Mouse (Mus musculus) left cerebral cortex, postnatal 36 days (tissue): ENCODE data around the gene Hbs1l. TPM values are rescaled to one million over a fixed set of nuclear protein-coding genes. Genes with fewer than 3 reads are reported as not detected.
"Not testable (repeated sequence)": the region's sequence is repeated elsewhere in the genome, so short reads cannot be mapped to it uniquely, and the experiment has no call there.

Experiments used
- DNase-seq, 2 experiments: peaks; one replicate each; pipeline ENCODE4 v3.0.0; 2021 to 2022; ENCODE audit warnings: low spot score in 2 of 2, mixed read lengths in 1 of 2
- intact Hi-C: fragments of 180-260 bp; cut with DNase I; formaldehyde crosslinking; loops from one replicate; pipeline ENCODE4 v1.15.1; 2025
- total RNA-seq, 2 experiments: library from RNA; stranded (reverse); gene quantifications; 2 replicates each; pipeline ENCODE4 v1.2.3; 2021

Gene Hbs1l
- total RNA-seq, 2 experiments from 2014 or later, result 59.0 to 72.3 TPM

DNA sequence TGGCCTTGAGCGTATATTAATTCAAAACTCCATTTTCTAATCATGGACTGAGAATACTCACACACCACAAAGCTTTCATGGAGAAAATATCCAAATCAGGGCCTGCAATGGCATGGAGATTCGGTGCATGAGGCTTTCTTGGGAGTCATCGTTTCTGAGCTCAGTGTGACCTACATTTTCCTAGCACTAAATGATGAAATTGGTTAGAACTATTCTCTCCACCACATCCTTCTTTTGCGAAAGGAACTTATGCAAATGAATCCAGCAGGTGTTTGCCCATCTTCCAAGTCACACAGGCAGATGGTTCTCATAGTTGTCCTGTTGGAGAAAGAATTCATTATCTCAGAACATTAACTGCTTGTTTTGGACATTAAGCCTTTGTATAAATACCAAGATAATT is 94.7 kb downstream of the Hbs1l start:
- intact Hi-C loops, result no loop called here
- DNase-seq, result no peak

DNA sequence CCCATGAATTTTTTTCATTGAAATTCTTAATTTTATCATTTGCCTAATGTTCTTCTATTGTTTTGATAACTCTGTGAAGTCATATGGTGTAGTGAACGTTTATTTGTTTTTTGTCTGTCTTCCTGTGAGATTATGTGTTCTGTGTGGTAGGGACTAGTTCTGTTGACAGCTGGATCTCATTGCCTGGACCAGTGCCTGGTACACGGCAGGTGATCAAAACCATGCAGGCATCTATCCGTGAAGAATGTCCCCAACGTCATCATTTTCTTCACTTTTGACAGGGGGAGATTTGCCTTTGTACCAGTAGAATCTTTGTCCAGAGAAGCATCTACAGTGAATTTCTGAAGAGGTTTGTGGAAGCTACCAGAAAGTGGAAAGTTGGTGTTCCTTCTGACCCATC is 95.5 kb downstream of the Hbs1l start:
- intact Hi-C loops, result no loop called here
- no peak for DNase-seq

DNA sequence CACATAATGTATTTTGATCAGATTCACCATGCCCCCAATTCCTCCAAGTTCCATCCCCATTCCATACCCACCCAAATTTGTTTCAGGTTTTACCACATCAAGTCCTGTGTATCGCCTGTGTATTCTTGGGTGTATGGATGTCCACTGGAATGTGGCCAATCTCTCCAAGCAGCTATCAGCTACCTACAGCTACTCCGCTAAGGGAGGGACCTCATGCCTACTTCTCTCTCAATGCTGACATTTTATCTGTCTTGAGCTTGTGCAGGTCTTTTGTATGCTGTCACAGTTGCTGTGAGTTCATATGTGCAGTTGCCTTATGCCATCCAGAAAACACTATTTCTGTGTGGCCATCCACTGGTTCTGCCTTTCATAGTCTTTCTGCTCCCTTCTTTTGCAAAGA is 97.6 kb downstream of the Hbs1l start:
- intact Hi-C loops, result no loop called here

DNA sequence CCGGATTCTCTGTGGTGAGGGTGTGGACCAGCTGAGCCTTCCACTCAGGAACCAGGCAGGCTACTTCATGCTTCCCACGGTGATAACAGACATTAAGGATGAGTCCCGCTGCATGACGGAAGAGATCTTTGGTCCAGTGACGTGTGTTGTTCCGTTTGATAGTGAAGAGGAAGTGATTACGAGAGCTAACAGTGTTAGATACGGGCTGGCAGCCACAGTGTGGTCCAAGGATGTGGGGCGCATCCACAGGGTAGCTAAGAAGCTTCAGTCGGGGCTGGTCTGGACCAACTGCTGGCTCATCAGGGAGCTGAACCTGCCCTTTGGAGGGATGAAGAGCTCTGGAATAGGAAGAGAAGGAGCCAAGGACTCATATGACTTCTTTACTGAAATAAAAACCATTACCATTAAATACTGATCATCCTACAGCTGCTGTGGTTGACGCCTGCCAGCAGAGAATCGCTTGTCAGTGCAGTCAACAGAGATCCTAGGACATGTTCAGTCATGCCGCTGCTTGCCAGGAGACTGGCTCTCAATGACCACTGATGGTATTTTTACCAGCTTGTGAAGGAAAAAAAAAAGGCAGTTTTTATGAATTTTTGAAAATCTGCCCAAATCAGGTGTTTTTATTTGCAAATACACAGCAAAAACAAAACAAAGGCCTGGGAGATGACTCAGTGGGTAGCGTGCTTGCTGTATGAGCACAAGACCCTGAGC is 99.8 kb downstream of the Hbs1l start:
- intact Hi-C loops, result no loop called here
- DNase-seq, result no peak

More for the DNA sequence above, 97.6 kb downstream of the Hbs1l start:
- DNase-seq, result no peak

DNA sequence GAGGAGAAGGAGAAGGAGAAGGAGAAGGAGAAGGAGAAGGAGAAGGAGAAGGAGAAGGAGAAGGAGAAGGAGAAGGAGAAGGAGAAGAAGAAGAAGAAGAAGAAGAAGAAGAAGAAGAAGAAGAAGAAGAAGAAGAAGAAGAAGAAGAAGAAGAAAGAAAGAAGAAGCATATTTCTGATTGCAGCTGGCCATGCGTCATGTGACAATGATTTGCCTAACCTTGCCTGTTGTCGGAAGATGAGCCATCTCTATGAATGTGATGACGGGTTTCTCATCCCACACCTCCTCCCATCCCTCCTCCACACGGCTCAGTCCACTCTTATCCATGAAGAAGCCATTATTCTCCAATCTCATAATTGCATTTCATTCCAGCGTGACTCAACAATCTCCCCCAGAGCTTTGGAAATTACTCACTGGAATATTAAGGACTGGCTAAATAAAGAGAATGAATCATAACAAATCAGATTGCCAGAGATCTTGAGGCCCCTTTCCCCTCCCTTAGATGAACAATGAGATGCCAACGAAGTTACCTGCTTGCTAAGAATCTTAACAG is 103.2 kb downstream of the Hbs1l start:
- intact Hi-C loops, DNase-seq: not testable (repeated sequence)

DNA sequence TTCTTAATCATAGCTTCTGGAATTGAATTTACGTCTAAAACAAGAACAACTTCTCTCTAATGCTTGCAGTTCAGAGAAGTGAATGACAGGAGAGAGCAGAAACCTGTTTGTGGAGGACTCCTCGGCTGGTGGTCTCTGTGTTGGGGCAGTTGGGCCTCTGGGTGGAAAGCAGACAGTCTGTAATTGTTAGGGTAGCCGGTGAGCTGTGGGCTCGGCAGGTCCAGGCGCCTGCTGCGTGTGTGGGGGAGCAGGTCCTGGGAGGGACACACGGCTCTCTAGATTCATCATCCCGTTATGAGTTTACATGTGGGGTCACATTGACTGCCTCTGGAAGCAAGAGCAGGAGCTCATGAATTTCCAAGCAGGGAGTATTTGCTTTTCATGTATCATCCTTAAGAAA is 103.8 kb downstream of the Hbs1l start:
- no peak for DNase-seq
- intact Hi-C loops, result no loop called here

DNA sequence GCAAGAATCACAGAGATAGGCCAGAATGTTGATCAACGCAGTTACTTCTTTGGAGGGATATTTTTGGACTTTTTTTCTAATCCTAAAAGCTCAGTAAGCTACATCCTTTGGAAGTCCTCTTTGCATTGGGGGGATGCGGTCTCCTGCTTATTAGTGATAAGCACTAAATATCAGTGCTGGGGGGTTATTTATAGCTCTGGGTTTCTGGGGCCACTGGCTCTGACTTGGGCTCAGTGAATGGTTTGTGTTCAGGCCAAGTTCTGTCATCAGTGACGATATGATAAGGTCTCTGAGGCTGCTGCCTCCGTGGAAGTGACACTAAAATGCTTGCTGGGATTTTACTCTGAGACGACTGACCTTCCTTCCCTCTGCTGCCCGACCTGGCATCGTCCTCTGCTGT is 104.3 kb downstream of the Hbs1l start:
- intact Hi-C loops, result no loop called here
- no peak for DNase-seq

DNA sequence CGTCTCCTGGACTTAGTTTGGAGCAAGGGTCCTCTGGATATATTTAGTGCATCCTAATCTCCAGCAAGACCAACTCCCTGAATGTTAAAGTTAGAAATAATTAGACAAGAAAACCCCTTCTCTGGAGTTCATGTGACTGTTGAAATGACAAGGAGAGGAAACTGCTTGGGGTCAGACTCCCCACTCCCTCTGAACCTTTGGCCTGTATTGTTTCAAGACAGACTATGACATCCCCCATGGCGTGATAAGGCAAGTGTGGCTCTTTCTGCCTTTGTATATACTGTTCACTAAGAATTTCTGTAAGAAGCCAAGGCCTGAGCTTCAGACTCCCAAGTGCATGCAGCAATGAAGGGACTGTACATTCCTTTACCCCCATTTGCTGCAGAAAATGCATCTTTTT is 104.7 kb downstream of the Hbs1l start:
- intact Hi-C loops, result no loop called here
- no peak for DNase-seq

DNA sequence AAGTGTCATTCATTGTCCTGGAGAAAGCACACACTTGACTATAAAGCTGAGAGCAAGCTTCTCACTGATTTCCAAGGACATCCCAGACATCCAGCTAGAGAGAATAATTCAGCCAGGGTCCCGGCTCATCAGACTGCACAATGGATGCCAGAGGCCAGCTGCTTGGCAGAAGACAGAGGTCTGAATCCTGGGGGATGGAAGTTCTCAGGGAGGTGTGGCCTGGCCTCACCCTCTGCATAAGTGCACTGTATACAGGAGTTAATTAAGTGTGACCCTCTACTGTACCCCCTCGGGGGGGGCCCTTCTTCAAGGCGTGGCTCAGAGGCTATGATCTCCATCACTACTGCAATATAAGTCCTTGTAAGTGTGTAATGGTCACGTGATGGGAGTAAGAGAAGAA is 105.5 kb downstream of the Hbs1l start:
- intact Hi-C loops, result no loop called here

DNA sequence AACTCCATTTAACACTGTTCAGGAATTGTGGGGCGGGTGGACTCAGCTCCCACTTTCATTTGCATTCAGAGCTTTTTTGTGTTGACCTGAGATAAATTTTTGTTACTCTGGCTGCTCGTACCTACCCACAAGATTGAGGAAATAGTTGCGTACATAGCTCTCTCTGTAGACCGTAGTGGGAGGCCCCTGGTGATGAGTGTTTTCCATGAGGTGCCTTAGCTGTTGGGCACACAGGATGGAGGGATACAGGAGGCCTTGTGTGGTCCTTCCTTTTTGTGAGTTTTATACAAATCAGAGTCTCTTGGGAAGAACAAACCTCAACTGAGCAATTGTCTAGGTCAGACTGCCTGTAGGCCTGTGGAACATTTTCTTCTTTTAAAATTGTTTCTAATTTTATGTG is 109.0 kb downstream of the Hbs1l start:
- intact Hi-C loops, result no loop called here
- DNase-seq, result no peak

More for the DNA sequence above, 105.5 kb downstream of the Hbs1l start:
- no peak for DNase-seq

DNA sequence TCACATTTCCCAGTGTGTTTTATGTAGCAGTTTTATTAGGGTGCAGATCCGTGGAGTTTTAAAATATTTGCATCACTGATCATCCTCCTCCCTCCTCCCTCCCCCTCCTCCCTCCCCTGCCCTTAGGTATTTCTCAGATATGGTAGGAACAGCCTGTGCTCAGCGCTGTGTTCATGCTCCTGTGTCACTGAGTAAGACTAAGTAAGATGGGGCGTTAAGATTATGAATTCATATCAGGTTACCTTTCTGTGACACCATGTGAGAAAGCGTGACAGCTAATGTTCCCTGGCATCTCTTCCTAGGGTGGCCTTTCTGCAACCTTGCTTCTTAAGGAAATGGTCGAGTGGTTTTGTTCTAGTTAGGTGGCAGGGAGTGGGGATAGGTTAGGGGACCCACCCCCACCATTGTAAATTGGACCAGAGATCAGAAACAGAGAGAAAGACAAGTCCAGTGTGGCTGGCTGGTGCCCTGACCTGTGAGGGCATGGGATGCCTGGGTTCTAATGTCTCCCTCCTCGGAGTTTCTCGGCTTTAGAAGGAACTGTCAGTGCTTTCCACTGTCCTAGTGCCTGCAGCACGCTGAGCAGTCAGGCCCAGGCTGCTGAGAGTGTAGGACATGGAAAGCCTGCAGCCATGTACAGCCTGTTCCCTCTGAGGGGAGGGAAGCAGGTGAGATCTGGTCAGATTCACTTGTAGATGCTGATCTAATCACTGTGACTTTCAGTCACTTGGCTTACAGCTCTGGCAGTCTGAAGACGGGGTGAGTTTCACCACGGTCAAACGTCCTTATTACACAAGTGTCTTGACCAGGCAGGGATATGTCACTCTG is 110.1 kb downstream of the Hbs1l start:
- DNase-seq, result no peak
- intact Hi-C loops, result no loop called here

DNA sequence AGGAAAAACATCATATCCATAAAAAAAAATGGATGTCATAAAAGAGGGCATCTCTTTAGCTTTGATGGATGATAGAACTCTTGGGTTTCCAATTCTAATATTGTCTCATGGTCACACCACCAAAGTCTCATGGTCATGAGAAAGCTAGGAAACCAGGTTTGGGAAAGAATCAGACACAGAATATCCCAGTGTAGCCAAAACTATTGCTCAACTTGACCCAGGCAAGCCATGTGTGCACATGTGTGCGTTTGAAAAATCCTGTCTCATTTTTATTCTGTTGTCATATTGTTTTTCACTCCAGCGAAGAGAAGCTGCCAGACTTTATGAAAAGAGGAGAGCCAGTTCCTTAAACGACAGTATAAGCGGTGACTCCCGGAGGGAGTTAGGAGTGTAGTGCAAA is 114.9 kb downstream of the Hbs1l start:
- DNase-seq, result no peak
- intact Hi-C loops, result no loop called here

DNA sequence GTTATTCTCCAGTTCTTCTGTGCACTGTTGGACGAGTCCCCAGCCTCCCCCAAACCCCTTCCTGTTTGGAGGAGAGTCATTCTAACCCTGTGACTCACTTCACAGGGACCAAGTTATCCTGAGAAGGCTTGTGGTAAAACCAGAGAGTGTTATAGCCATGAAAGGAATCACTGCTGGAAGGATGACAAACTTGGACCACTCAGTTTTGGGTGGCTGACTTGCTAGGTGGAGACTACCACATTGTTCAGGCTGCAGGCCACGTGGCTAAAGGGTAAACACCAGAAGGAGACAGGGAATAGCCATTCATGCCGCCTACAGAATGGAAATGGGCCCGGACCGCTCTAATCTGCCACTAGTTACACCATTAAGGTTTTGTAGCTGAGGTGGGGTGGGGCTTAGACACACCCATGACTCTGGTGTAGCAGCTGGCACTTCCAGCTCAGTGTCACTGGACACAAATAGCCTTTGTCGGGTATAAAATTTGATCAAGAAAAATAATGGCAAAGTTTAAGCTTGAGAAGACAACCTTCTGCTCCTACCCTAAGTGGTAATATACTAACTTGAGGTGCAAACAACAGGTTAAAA is 115.9 kb downstream of the Hbs1l start:
- DNase-seq, result no peak
- intact Hi-C loops, result no loop called here

DNA sequence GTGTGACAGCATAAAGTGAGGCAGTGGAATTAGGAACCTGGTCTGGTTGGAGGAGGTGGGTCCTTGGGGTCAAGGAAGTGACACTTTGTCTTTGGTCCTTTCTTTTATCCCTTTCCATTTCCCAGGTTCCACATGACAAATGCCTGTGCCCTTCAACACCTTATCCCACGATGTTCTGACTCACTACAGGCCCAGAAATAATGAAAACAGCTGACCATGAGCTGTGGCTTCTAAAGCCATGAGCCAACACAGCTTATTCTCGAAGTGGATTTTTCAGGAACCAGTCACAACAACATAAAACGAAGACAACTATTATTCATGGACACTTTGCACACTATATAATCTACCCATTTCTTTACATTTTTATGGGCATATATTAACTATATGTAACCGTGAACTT is 119.3 kb downstream of the Hbs1l start:
- DNase-seq, result no peak
- intact Hi-C loops, result no loop called here

DNA sequence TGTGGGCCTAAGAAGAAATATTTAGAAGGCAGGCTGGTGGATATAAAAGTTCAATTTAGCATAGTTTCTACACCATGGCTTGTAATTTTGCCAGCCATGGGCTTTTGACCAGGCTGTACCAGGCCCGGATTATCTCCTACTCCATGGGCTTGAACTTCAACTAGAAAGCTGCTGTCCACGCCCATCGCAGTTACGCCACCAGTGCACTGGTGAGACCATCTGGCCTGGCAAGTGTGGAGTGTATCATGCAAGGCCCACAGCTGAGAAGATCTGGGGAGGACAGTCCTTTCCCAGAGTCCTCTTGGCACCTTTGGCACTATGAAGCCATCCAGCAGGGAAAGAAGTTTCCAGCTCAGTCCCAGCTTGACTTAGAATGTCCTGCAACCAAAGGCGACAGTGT is 120.4 kb downstream of the Hbs1l start:
- DNase-seq, result no peak
- intact Hi-C loops, result no loop called here

Other genes starting within 250 kb of the Hbs1l start
- under 1 TPM; 0.20 to 0.35 TPM for gene Myb, start 135.0 kb upstream of the Hbs1l start, total RNA-seq
- gene Aldh8a1, start 81.3 kb downstream of the Hbs1l start, total RNA-seq, result under 1 TPM; 0.12 to 0.27 TPM